Mouse (Mus musculus): ENCODE measurements around the gene R3hcc1l.

GRCm38 (mm10) chr19:42597896-42598295 is 79.3 kb downstream of the R3hcc1l start:
- TF ChIP-seq CTCF (conservative IDR thresholded peaks at IDR 0.05; ENCODE audit: low read length), result no peak
- no peak for TF ChIP-seq NANOG (IDR thresholded peaks at IDR 0.05; ENCODE audit: borderline replicate concordance, low read length)
- no peak for TF ChIP-seq POU5F1 (IDR thresholded peaks at IDR 0.05; ENCODE audit: borderline replicate concordance, low read length)
